Mouse (Mus musculus): ENCODE measurements at regions not wholly inside any gene's neighbourhood (a gene's known extent, or its start where the extent isn't known, plus 50 kb on each side); places are given as distances from the start of the nearest gene placed in this dataset.
A peak's percentile ranks its signal among the peaks of the same experiment; 100 is the strongest.

DNA sequence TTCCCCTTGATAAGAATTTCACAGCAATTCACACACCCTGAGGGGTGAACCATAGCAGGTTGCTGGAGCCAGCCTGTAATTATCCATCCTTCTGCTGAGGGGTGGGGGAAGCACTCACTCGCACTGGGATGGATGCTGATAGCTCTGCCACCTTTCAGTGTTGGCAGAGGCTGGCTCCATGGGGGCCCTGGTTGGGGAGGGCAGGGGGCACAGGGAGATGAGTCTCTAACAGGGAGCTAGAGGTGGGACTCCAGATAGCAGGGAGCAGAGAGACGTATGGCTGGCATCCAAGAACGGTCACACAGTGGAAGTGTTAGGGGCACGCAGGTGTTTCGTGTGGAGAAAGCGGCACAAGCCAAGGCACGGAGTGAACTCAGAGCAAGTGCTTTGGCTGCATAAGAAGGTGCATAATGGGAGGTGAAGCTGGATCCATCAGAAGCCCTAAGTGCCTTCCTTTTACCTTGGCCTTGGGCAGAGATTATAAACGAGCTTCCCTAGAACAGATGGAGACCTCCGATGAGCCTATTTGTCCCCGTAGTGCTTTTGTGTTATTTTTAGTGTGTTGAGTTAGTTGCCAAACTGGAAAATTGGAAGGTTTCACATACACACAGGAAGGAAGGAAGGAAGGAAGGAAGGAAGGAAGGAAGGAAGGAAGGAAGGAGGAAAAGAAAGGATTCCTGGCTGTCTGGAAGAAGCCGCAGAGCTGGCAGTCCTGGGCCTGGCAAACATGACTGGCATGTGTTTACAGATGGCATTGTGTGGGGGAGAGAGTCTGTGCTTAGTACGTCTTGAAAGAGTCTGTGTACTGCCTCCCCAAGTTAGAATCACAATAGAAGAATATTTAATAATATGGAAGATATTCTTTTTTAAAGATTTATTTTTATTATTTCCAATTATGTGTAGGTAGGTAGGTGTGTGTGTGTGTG is 108.6 kb upstream of the Aldh1b1 start:
- no peak overlapping the region for H3K27ac ChIP-seq (ENCODE audit: low read depth, low read length)
- no peaks in the 10 kb centered on the region for H3K9me3 ChIP-seq (ENCODE audit: control insufficient read depth, low read length)
- DNase-seq (ENCODE audit: low spot score) (peak; percentile 9), ATAC-seq (ENCODE audit: low FRiP score) (no peak)
- no peak overlapping the region for H3K4me3 ChIP-seq (ENCODE audit: low read depth, low read length)
- H3K9ac ChIP-seq (ENCODE audit: low read depth, low read length): no peak overlapping the region
- 67% methylated on average over 12 of the region's 12 CpGs for WGBS
- H3K27me3 ChIP-seq (ENCODE audit: control insufficient read depth, insufficient read depth, low read length): no peaks in the 10 kb centered on the region
- no peaks in the 10 kb centered on the region for H3K36me3 ChIP-seq (ENCODE audit: control insufficient read depth, insufficient read depth, low read length)
- H3K4me2 ChIP-seq (replicated peaks; ENCODE audit: low read depth, low read length): no peak overlapping the region
- 0 out of 2 replicates have a peak, but pooled peaks cover 3% of the 10 kb centered on the region for H3K4me1 ChIP-seq (replicated peaks; ENCODE audit: control insufficient read depth, insufficient read depth, low read length)

DNA sequence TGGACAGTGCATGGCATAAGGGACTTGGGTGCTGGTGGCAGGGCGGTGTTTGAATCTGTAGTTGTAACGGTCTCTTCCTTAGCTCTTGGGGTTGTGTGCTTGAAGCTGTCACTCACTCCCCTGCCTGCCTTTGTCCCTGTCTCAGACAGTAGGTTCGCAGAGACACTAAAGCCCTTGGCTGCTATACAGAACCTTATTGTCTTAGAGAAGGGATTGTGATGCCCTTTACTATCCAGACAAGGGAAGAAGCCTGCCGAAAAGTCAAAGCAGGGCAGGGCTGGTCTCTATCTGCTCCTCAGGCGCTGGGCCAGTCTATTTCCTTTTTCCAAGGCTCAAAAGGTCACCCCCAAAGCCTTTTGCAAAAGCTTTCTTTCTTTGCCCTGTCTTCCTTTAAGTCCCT is 109.2 kb upstream of the Aldh1b1 start:
- H3K27ac ChIP-seq (ENCODE audit: low read depth, low read length): no peak overlapping the region
- H3K4me1 ChIP-seq (replicated peaks; ENCODE audit: control insufficient read depth, insufficient read depth, low read length): 0 out of 2 replicates have a peak, but pooled peaks cover 3% of the 10 kb centered on the region
- H3K4me2 ChIP-seq (replicated peaks; ENCODE audit: low read depth, low read length): no peak overlapping the region
- no peaks in the 10 kb centered on the region for H3K36me3 ChIP-seq (ENCODE audit: control insufficient read depth, insufficient read depth, low read length)
- no peaks in the 10 kb centered on the region for H3K27me3 ChIP-seq (ENCODE audit: control insufficient read depth, insufficient read depth, low read length)
- no peak overlapping the region for H3K9ac ChIP-seq (ENCODE audit: low read depth, low read length)
- DNase-seq (ENCODE audit: low spot score): peak; percentile 11
- H3K9me3 ChIP-seq (ENCODE audit: control insufficient read depth, low read length): no peaks in the 10 kb centered on the region
- no peak overlapping the region for H3K4me3 ChIP-seq (ENCODE audit: low read depth, low read length)
- 33% methylated on average over 5 of the region's 5 CpGs for WGBS
- ATAC-seq (ENCODE audit: low FRiP score): no peak

DNA sequence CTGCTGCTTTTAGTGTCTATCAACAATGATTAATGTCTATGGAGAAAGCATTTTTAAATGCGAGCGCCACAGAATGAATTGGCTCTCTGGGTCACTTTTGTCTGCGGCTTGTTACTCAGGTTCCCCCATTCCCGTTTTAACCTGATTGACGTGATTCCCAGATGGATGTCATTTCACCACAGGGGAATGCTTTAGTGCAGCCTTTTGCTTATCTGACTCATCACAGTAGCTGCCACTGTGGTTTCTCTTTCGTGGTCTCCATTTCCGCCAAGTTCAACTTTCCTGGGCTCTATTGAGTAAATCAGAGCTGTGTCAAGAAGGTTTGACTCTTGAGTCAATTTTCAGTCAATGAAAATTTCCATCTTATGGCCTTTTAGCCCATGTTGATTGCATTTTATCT is 110.6 kb upstream of the Aldh1b1 start:
- DNase-seq (ENCODE audit: low spot score) (peak; percentile 12), ATAC-seq (ENCODE audit: low FRiP score) (no peak)
- no peaks in the 10 kb centered on the region for H3K36me3 ChIP-seq (ENCODE audit: control insufficient read depth, insufficient read depth, low read length)
- 0 out of 2 replicates have a peak, but pooled peaks cover 3% of the 10 kb centered on the region for H3K4me1 ChIP-seq (replicated peaks; ENCODE audit: control insufficient read depth, insufficient read depth, low read length)
- H3K4me3 ChIP-seq (ENCODE audit: low read depth, low read length): no peak overlapping the region
- no peak overlapping the region for H3K27ac ChIP-seq (ENCODE audit: low read depth, low read length)
- H3K9me3 ChIP-seq (ENCODE audit: control insufficient read depth, low read length): no peaks in the 10 kb centered on the region
- no peak overlapping the region for H3K4me2 ChIP-seq (replicated peaks; ENCODE audit: low read depth, low read length)
- H3K9ac ChIP-seq (ENCODE audit: low read depth, low read length): no peak overlapping the region
- H3K27me3 ChIP-seq (ENCODE audit: control insufficient read depth, insufficient read depth, low read length): no peaks in the 10 kb centered on the region
- 59% methylated on average over 7 of the region's 7 CpGs for WGBS

DNA sequence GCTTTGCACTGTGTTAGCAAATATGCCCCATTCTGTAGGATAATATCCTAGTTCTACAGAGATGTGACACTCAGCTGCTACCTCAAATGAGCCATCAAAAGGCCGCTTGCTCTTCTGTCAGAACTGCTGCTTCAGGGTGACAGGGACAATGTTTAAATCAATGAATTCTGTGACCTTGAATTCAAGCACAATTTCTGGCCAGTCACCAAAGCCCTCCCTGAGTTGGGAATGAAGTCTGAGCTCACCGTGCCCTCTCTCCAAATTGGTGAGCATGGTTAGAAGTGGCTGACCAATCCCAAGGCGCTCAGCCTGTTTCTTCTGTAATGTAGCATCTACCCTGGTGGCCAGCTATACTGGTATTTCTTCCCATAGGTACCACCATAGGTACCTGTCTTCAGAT is 113.8 kb upstream of the Aldh1b1 start:
- ATAC-seq (ENCODE audit: low FRiP score): no peak

DNA sequence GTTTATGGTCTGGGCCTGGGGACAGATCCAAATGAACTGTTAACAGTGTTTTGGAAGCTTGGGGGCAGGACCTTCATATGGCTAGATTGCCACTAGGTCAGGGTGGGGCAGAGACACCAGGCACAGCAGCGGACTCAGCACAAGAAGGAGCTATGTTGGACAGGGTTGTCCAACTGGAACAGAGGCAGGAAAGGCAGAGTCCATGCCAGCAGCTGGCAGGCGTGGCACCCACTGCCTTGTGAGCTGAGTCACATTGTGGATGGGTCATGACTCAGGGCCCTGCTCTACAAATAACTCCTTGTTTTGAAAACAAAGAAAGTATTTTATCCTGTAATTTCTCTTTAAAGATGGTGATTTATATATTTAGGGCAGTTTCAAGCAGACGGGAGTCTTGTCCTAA is 115.6 kb upstream of the Aldh1b1 start:
- H3K36me3 ChIP-seq (ENCODE audit: control insufficient read depth, insufficient read depth, low read length): no peaks in the 10 kb centered on the region
- no peaks in the 10 kb centered on the region for H3K4me1 ChIP-seq (replicated peaks; ENCODE audit: control insufficient read depth, insufficient read depth, low read length)
- no peaks in the 10 kb centered on the region for H3K9me3 ChIP-seq (ENCODE audit: control insufficient read depth, low read length)
- no peak overlapping the region for H3K27ac ChIP-seq (ENCODE audit: low read depth, low read length)
- H3K27me3 ChIP-seq (ENCODE audit: control insufficient read depth, insufficient read depth, low read length): no peaks in the 10 kb centered on the region
- 85% methylated on average over 3 of the region's 3 CpGs for WGBS
- ATAC-seq (ENCODE audit: low FRiP score): no peak
- H3K4me3 ChIP-seq (ENCODE audit: low read depth, low read length): no peak overlapping the region
- no peak for DNase-seq (ENCODE audit: low spot score)
- no peak overlapping the region for H3K4me2 ChIP-seq (replicated peaks; ENCODE audit: low read depth, low read length)
- no peak overlapping the region for H3K9ac ChIP-seq (ENCODE audit: low read depth, low read length)

More for the DNA sequence above, 113.8 kb upstream of the Aldh1b1 start:
- WGBS: 87% methylated on average over 3 of the region's 3 CpGs
- no peaks in the 10 kb centered on the region for H3K27me3 ChIP-seq (ENCODE audit: control insufficient read depth, insufficient read depth, low read length)
- H3K4me2 ChIP-seq (replicated peaks; ENCODE audit: low read depth, low read length): no peak overlapping the region
- DNase-seq (ENCODE audit: low spot score): no peak
- no peak overlapping the region for H3K27ac ChIP-seq (ENCODE audit: low read depth, low read length)
- H3K9me3 ChIP-seq (ENCODE audit: control insufficient read depth, low read length): no peaks in the 10 kb centered on the region
- no peak overlapping the region for H3K4me3 ChIP-seq (ENCODE audit: low read depth, low read length)
- no peak overlapping the region for H3K9ac ChIP-seq (ENCODE audit: low read depth, low read length)
- H3K36me3 ChIP-seq (ENCODE audit: control insufficient read depth, insufficient read depth, low read length): no peaks in the 10 kb centered on the region
- 0 out of 2 replicates have a peak, but pooled peaks cover 2% of the 10 kb centered on the region for H3K4me1 ChIP-seq (replicated peaks; ENCODE audit: control insufficient read depth, insufficient read depth, low read length)

DNA sequence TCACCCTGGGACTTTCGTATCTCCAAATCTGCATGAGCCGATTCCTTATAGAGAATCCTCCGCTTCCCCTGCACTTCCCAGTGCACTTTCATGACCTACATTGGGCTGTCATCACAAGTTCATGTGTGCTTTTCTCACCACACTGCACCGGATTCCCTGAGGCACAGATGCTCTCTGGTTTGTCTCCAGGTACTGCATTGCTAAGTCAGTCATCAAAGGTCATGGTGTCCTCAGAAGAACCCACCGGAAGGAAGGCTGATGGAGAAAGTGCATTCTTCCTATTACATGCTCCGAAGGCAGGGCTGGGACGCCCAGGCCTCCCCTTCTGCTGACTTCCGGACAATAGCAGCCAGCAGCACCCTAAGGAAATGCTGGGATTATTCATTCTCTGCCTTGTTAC is 116.1 kb upstream of the Aldh1b1 start:
- no peak overlapping the region for H3K4me3 ChIP-seq (ENCODE audit: low read depth, low read length)
- H3K36me3 ChIP-seq (ENCODE audit: control insufficient read depth, insufficient read depth, low read length): no peaks in the 10 kb centered on the region
- no peak for DNase-seq (ENCODE audit: low spot score)
- H3K4me2 ChIP-seq (replicated peaks; ENCODE audit: low read depth, low read length): no peak overlapping the region
- WGBS: 89% methylated on average over 8 of the region's 8 CpGs
- no peak overlapping the region for H3K9ac ChIP-seq (ENCODE audit: low read depth, low read length)
- H3K27me3 ChIP-seq (ENCODE audit: control insufficient read depth, insufficient read depth, low read length): no peaks in the 10 kb centered on the region
- no peaks in the 10 kb centered on the region for H3K4me1 ChIP-seq (replicated peaks; ENCODE audit: control insufficient read depth, insufficient read depth, low read length)
- H3K27ac ChIP-seq (ENCODE audit: low read depth, low read length): no peak overlapping the region
- ATAC-seq (ENCODE audit: low FRiP score): no peak
- no peaks in the 10 kb centered on the region for H3K9me3 ChIP-seq (ENCODE audit: control insufficient read depth, low read length)

DNA sequence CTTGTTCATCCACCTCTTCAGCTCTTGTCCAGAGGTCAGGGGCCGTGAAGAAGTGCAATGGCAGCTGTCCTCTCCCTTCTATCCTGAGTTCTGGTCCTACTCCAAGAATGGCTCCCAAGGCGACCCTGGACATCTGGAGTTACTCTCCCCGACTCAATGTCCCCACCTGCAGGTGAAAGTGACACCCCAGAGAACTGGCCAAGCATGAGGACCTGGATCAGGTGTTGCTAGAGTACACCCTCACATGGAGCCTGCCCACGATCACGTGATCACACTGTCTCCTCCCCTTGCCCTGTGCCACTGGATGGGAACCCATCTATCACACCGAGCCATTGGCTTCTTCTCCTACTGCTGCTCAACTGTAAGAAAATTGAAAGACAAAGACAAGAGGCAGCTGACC is 122.7 kb upstream of the Aldh1b1 start:
- WGBS: 71% methylated on average over 6 of the region's 6 CpGs
- Histone ChIP-seq H3K27me3 (ENCODE audit: control insufficient read depth, insufficient read depth, low read length) (no peaks in the 10 kb centered on the region), H3K9ac (ENCODE audit: low read depth, low read length) (no peak overlapping the region), H3K36me3 (ENCODE audit: control insufficient read depth, insufficient read depth, low read length) (no peaks in the 10 kb centered on the region), H3K4me2 (replicated peaks; ENCODE audit: low read depth, low read length) (no peak overlapping the region), H3K27ac (ENCODE audit: low read depth, low read length) (no peak overlapping the region), H3K4me3 (ENCODE audit: low read depth, low read length) (no peak overlapping the region), H3K4me1 (replicated peaks; ENCODE audit: control insufficient read depth, insufficient read depth, low read length) (no peaks in the 10 kb centered on the region), H3K9me3 (ENCODE audit: control insufficient read depth, low read length) (no peaks in the 10 kb centered on the region)
- ATAC-seq (ENCODE audit: low FRiP score) (no peak), DNase-seq (ENCODE audit: low spot score) (no peak)

DNA sequence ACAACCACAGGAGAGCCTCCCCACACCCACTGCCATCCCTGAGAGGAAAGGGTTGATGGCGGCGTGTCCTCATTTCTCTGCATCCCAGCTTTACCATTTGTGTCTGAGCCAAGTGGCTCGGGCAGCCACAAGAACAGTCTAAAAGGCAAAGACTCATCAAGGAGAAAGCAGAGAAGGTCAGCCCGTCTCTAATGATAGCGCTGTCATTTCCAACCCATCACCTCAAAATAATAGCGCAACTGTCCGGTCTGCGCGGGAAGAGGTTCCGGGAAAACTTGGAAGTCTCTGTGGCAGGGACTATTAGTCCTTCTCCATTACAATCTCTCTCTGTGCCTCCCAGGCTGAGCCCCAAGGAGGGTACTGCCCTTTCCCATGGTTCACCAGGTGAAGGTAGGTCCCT is 124.5 kb upstream of the Aldh1b1 start:
- no peak overlapping the region for H3K4me2 ChIP-seq (replicated peaks; ENCODE audit: low read depth, low read length)
- ATAC-seq (ENCODE audit: low FRiP score): no peak
- H3K4me1 ChIP-seq (replicated peaks; ENCODE audit: control insufficient read depth, insufficient read depth, low read length): no peaks in the 10 kb centered on the region
- no peak overlapping the region for H3K27ac ChIP-seq (ENCODE audit: low read depth, low read length)
- no peaks in the 10 kb centered on the region for H3K9me3 ChIP-seq (ENCODE audit: control insufficient read depth, low read length)
- H3K4me3 ChIP-seq (ENCODE audit: low read depth, low read length): no peak overlapping the region
- no peak for DNase-seq (ENCODE audit: low spot score)
- 91% methylated on average over 10 of the region's 10 CpGs for WGBS
- H3K36me3 ChIP-seq (ENCODE audit: control insufficient read depth, insufficient read depth, low read length): no peaks in the 10 kb centered on the region
- no peaks in the 10 kb centered on the region for H3K27me3 ChIP-seq (ENCODE audit: control insufficient read depth, insufficient read depth, low read length)
- no peak overlapping the region for H3K9ac ChIP-seq (ENCODE audit: low read depth, low read length)
